Mouse (Mus musculus): ENCODE data around the gene Klb. TPM values are rescaled to one million over a fixed set of nuclear protein-coding genes. Genes with fewer than 3 reads are reported as not detected.

Gene Klb
- polyA plus RNA-seq, 1 experiment: not detected

- Histone ChIP-seq H3K36me3 (replicated peaks; ENCODE audit: low read length) (peaks cover 92% of the 10 kb centered on the region), H3K9me3 (no peaks in the 10 kb centered on the region), H3K27me3 (replicated peaks) (no peaks in the 10 kb centered on the region), H3K4me3 (replicated peaks) (no peak overlapping the region), H3K4me1 (peaks cover 8% of the 10 kb centered on the region)
- no peak for TF ChIP-seq GATA1 (IDR thresholded peaks at IDR 0.05; ENCODE audit: borderline replicate concordance, low read length)
- no peak for TF ChIP-seq FLI1 (IDR thresholded peaks at IDR 0.05; ENCODE audit: low read length)
Observed at GRCm38 (mm10) chr5:65401251-65401994, 53.3 kb downstream of the Klb start.

- Histone ChIP-seq H3K9me3 (no peaks in the 10 kb centered on the region), H3K4me3 (replicated peaks) (no peak overlapping the region), H3K4me1 (no peaks in the 10 kb centered on the region), H3K36me3 (replicated peaks; ENCODE audit: low read length) (peaks cover 82% of the 10 kb centered on the region), H3K27me3 (replicated peaks) (no peaks in the 10 kb centered on the region)
- TF ChIP-seq GATA1 (IDR thresholded peaks at IDR 0.05; ENCODE audit: borderline replicate concordance, low read length) (no peak), FLI1 (IDR thresholded peaks at IDR 0.05; ENCODE audit: low read length) (no peak)
Observed at GRCm38 (mm10) chr5:65407989-65408388, 59.9 kb downstream of the Klb start.

- no peaks in the 10 kb centered on the region for H3K27me3 ChIP-seq (replicated peaks)
- H3K4me3 ChIP-seq (replicated peaks): no peak overlapping the region
- H3K4me1 ChIP-seq: peaks cover 12% of the 10 kb centered on the region
- H3K36me3 ChIP-seq (replicated peaks; ENCODE audit: low read length): peaks cover 50% of the 10 kb centered on the region
- H3K9me3 ChIP-seq: no peaks in the 10 kb centered on the region
- TF ChIP-seq GATA1 (IDR thresholded peaks at IDR 0.05; ENCODE audit: borderline replicate concordance, low read length): no peak
- no peak for TF ChIP-seq FLI1 (IDR thresholded peaks at IDR 0.05; ENCODE audit: low read length)
Observed at GRCm38 (mm10) chr5:65415653-65416458, 67.7 kb downstream of the Klb start.

GRCm38 (mm10) chr5:65419136-65419535 lies 71.0 kb downstream of the Klb start:
- H3K36me3 ChIP-seq (replicated peaks; ENCODE audit: low read length): peaks cover 64% of the 10 kb centered on the region
- H3K4me1 ChIP-seq: peaks cover 12% of the 10 kb centered on the region

GRCm38 (mm10) chr5:65420822-65421221 lies 72.7 kb downstream of the Klb start:
- no peaks in the 10 kb centered on the region for H3K9me3 ChIP-seq
- H3K27me3 ChIP-seq (replicated peaks): no peaks in the 10 kb centered on the region
- H3K36me3 ChIP-seq (replicated peaks; ENCODE audit: low read length): peaks cover 65% of the 10 kb centered on the region
- no peak for TF ChIP-seq FLI1 (IDR thresholded peaks at IDR 0.05; ENCODE audit: low read length)
- no peak for TF ChIP-seq GATA1 (IDR thresholded peaks at IDR 0.05; ENCODE audit: borderline replicate concordance, low read length)
- H3K4me3 ChIP-seq (replicated peaks): no peak overlapping the region
- peaks cover 5% of the 10 kb centered on the region for H3K4me1 ChIP-seq

More at GRCm38 (mm10) chr5:65419136-65419535, 71.0 kb downstream of the Klb start:
- no peak overlapping the region for H3K4me3 ChIP-seq (replicated peaks)
- H3K27me3 ChIP-seq (replicated peaks): no peaks in the 10 kb centered on the region
- H3K9me3 ChIP-seq: no peaks in the 10 kb centered on the region
- TF ChIP-seq GATA1 (IDR thresholded peaks at IDR 0.05; ENCODE audit: borderline replicate concordance, low read length) (no peak), FLI1 (IDR thresholded peaks at IDR 0.05; ENCODE audit: low read length) (no peak)

- H3K9me3 ChIP-seq: no peaks in the 10 kb centered on the region
- H3K36me3 ChIP-seq (replicated peaks; ENCODE audit: low read length): peaks cover 50% of the 10 kb centered on the region
- H3K4me1 ChIP-seq: no peaks in the 10 kb centered on the region; the same call in 1 of the 2 replicates
- TF ChIP-seq GATA1 (IDR thresholded peaks at IDR 0.05; ENCODE audit: borderline replicate concordance, low read length) (no peak), FLI1 (IDR thresholded peaks at IDR 0.05; ENCODE audit: low read length) (no peak)
- H3K4me3 ChIP-seq (replicated peaks): no peak overlapping the region
- no peaks in the 10 kb centered on the region for H3K27me3 ChIP-seq (replicated peaks)
Observed at GRCm38 (mm10) chr5:65422803-65423202, 74.7 kb downstream of the Klb start.

GRCm38 (mm10) chr5:65424215-65424614 lies 76.1 kb downstream of the Klb start:
- peaks cover 46% of the 10 kb centered on the region for H3K36me3 ChIP-seq (replicated peaks; ENCODE audit: low read length)
- TF ChIP-seq GATA1 (IDR thresholded peaks at IDR 0.05; ENCODE audit: borderline replicate concordance, low read length) (no peak), FLI1 (IDR thresholded peaks at IDR 0.05; ENCODE audit: low read length) (no peak)
- H3K4me3 ChIP-seq (replicated peaks): no peak overlapping the region
- H3K9me3 ChIP-seq: no peaks in the 10 kb centered on the region
- H3K27me3 ChIP-seq (replicated peaks): no peaks in the 10 kb centered on the region
- peaks cover 7% of the 10 kb centered on the region for H3K4me1 ChIP-seq

- TF ChIP-seq FLI1 (IDR thresholded peaks at IDR 0.05; ENCODE audit: low read length): no peak
- no peak for TF ChIP-seq GATA1 (IDR thresholded peaks at IDR 0.05; ENCODE audit: borderline replicate concordance, low read length)
- H3K9me3 ChIP-seq: no peaks in the 10 kb centered on the region
- H3K4me3 ChIP-seq (replicated peaks): no peak overlapping the region
- peaks cover 44% of the 10 kb centered on the region for H3K36me3 ChIP-seq (replicated peaks; ENCODE audit: low read length)
- H3K4me1 ChIP-seq: peaks cover 7% of the 10 kb centered on the region
- no peaks in the 10 kb centered on the region for H3K27me3 ChIP-seq (replicated peaks)
Observed at GRCm38 (mm10) chr5:65425251-65425650, 77.1 kb downstream of the Klb start.

GRCm38 (mm10) chr5:65428321-65428720 lies 80.2 kb downstream of the Klb start:
- no peak overlapping the region for H3K4me3 ChIP-seq (replicated peaks)
- TF ChIP-seq FLI1 (IDR thresholded peaks at IDR 0.05; ENCODE audit: low read length) (no peak), GATA1 (IDR thresholded peaks at IDR 0.05; ENCODE audit: borderline replicate concordance, low read length) (no peak)
- peaks cover 7% of the 10 kb centered on the region for H3K4me1 ChIP-seq
- peaks cover 17% of the 10 kb centered on the region for H3K36me3 ChIP-seq (replicated peaks; ENCODE audit: low read length)
- no peaks in the 10 kb centered on the region for H3K9me3 ChIP-seq
- no peaks in the 10 kb centered on the region for H3K27me3 ChIP-seq (replicated peaks)

- Histone ChIP-seq H3K9me3 (no peaks in the 10 kb centered on the region), H3K36me3 (replicated peaks; ENCODE audit: low read length) (peaks cover 8% of the 10 kb centered on the region), H3K4me1 (peaks cover 11% of the 10 kb centered on the region), H3K4me3 (replicated peaks) (no peak overlapping the region), H3K27me3 (replicated peaks) (no peaks in the 10 kb centered on the region)
- no peak for TF ChIP-seq FLI1 (IDR thresholded peaks at IDR 0.05; ENCODE audit: low read length)
- TF ChIP-seq GATA1 (IDR thresholded peaks at IDR 0.05; ENCODE audit: borderline replicate concordance, low read length): no peak
Observed at GRCm38 (mm10) chr5:65429441-65429840, 81.3 kb downstream of the Klb start.

Other genes with a start within 250 kb of the Klb start
- gene Klhl5, start 240.8 kb upstream of the Klb start, polyA plus RNA-seq (2012; ENCODE audit: insufficient read depth, low replicate concordance): 6.1 and 11.0 TPM in 2 replicates
- gene Wdr19, start 148.6 kb upstream of the Klb start, polyA plus RNA-seq (2012; ENCODE audit: insufficient read depth, low replicate concordance): 0.38 TPM in 1 of 2 replicates, not detected in the other
- 2.0 TPM in 1 of 2 replicates, not detected in the other for gene Rfc1, start 12.6 kb upstream of the Klb start, polyA plus RNA-seq (2012; ENCODE audit: insufficient read depth, low replicate concordance)
- gene Rpl9, start 43.1 kb downstream of the Klb start, polyA plus RNA-seq (2012; ENCODE audit: insufficient read depth, low replicate concordance): 11.7 and 69.1 TPM in 2 replicates
- 2.3 TPM in 1 of 2 replicates, not detected in the other for gene Lias, start 43.2 kb downstream of the Klb start, polyA plus RNA-seq (2012; ENCODE audit: insufficient read depth, low replicate concordance)
- gene Ugdh, start 87.6 kb downstream of the Klb start, polyA plus RNA-seq (2012; ENCODE audit: insufficient read depth, low replicate concordance): 3.2 TPM in 1 of 2 replicates, not detected in the other
- gene Gm43552, start 144.5 kb downstream of the Klb start, polyA plus RNA-seq (2012; ENCODE audit: insufficient read depth, low replicate concordance): 52.6 TPM in 1 of 2 replicates, not detected in the other
- 60.5 and 108 TPM in 2 replicates for gene Smim14, start 188.9 kb downstream of the Klb start, polyA plus RNA-seq (2012; ENCODE audit: insufficient read depth, low replicate concordance)
- gene Ube2k, start 188.9 kb downstream of the Klb start, polyA plus RNA-seq (2012; ENCODE audit: insufficient read depth, low replicate concordance): 16.2 and 135 TPM in 2 replicates